Mouse (Mus musculus) heart, embryonic 15.5 days (tissue): ENCODE results near the gene Myadm. TPM values are rescaled to one million over a fixed set of nuclear protein-coding genes. Genes with fewer than 3 reads are reported as not detected.

Experiments used
- ATAC-seq: fragments of 200-750 bp; cut with Nextera tagmentation; replicated peaks from 2 replicates; pipeline ENCODE4 v1.8.0; 2017; ENCODE audit warnings: low read depth, moderate TSS enrichment; ENCODE audit not compliant: insufficient number of reproducible peaks, insufficient read depth, low FRiP score
- H3K27ac ChIP-seq: fragments of 300-500 bp; sonication (generic); 2 replicates; pipeline ENCODE4 v1.5.1; 2015; ENCODE audit warnings: mild to moderate bottlenecking, inconsistent platforms
- H3K27me3 ChIP-seq: fragments of 300-500 bp; sonication (generic); 2 replicates; pipeline ENCODE4 v1.6.1; 2015; ENCODE audit warnings: inconsistent platforms
- H3K36me3 ChIP-seq: fragments of 300-500 bp; sonication (generic); 2 replicates; pipeline ENCODE4 v1.6.1; 2015; ENCODE audit warnings: mild to moderate bottlenecking, inconsistent platforms
- H3K4me1 ChIP-seq: fragments of 300-500 bp; sonication (generic); replicated peaks from 2 replicates; pipeline ENCODE4 v1.6.1; 2015; ENCODE audit warnings: inconsistent platforms
- H3K4me2 ChIP-seq: fragments of 300-500 bp; sonication (generic); 2 replicates; pipeline ENCODE4 v1.6.1; 2015; ENCODE audit warnings: inconsistent platforms, mild to moderate bottlenecking, moderate library complexity
- H3K4me3 ChIP-seq: fragments of 300-500 bp; sonication (generic); 2 replicates; pipeline ENCODE4 v1.5.1; 2015; ENCODE audit warnings: mild to moderate bottlenecking, inconsistent platforms
- H3K9ac ChIP-seq: fragments of 300-500 bp; sonication (generic); 2 replicates; pipeline ENCODE4 v1.6.1; 2015; ENCODE audit warnings: mild to moderate bottlenecking, inconsistent platforms
- H3K9me3 ChIP-seq: fragments of 300-500 bp; sonication (generic); replicated peaks from 2 replicates; pipeline ENCODE4 v1.6.1; 2016; ENCODE audit warnings: inconsistent platforms
- WGBS: fragments of 180-500 bp; shearing (Covaris S2); methylation state at CpG from one replicate; pipeline ENCODE4 v1.1.7; 2015; ENCODE audit warnings: mixed read lengths; 5-methylcytosine and 5-hydroxymethylcytosine counted together
- polyA plus RNA-seq: library from polyadenylated mRNA; unstranded; fragments of >200 nt; fragmentation: Nextera tagmentation; extraction: Ambion mirVana; gene quantifications from 2 replicates; pipeline ENCODE4 v1.2.1, GENCODE M21; 2015

The Myadm gene
- polyA plus RNA-seq, 1 experiment from 2014 or later, result 182 TPM

GRCm38 (mm10) chr7:3343861-3344260 lies 55.0 kb downstream of the Myadm start:
- H3K36me3 ChIP-seq, result no peaks in the 10 kb centered on the region
- no peak for ATAC-seq
- WGBS, result 81% methylated on average over 3 of the region's 3 CpGs

GRCm38 (mm10) chr7:3345301-3345700 lies 56.4 kb downstream of the Myadm start:
- Histone ChIP-seq H3K4me1 (no peaks in the 10 kb centered on the region), H3K4me2 (no peak overlapping the region), H3K36me3 (no peaks in the 10 kb centered on the region), H3K9me3 (no peaks in the 10 kb centered on the region), H3K4me3 (no peak overlapping the region), H3K9ac (no peak overlapping the region), H3K27me3 (no peaks in the 10 kb centered on the region), H3K27ac (no peak overlapping the region)
- whole genome bisulfite sequencing, result 79% methylated on average over 3 of the region's 3 CpGs
- ATAC-seq, result no peak

More at GRCm38 (mm10) chr7:3343861-3344260, 55.0 kb downstream of the Myadm start:
- no peak overlapping the region for H3K4me3 ChIP-seq
- H3K4me1 ChIP-seq, result no peaks in the 10 kb centered on the region
- H3K27me3 ChIP-seq, result no peaks in the 10 kb centered on the region
- no peaks in the 10 kb centered on the region for H3K9me3 ChIP-seq
- no peak overlapping the region for H3K9ac ChIP-seq
- H3K27ac ChIP-seq, result no peak overlapping the region
- H3K4me2 ChIP-seq, result no peak overlapping the region

GRCm38 (mm10) chr7:3347366-3348287 lies 58.7 kb downstream of the Myadm start:
- H3K27me3 ChIP-seq, result no peaks in the 10 kb centered on the region
- no peaks in the 10 kb centered on the region for H3K4me1 ChIP-seq
- no peaks in the 10 kb centered on the region for H3K9me3 ChIP-seq
- no peak overlapping the region for H3K4me2 ChIP-seq
- no peak overlapping the region for H3K9ac ChIP-seq
- H3K36me3 ChIP-seq, result no peaks in the 10 kb centered on the region
- 53% methylated on average over 20 of the region's 20 CpGs for WGBS
- H3K27ac ChIP-seq, result no peak overlapping the region
- no peak overlapping the region for H3K4me3 ChIP-seq
- ATAC-seq, result no peak

- WGBS, result 64% methylated on average over 5 of the region's 5 CpGs
- H3K36me3 ChIP-seq, result no peaks in the 10 kb centered on the region
- H3K4me2 ChIP-seq, result no peak overlapping the region
- ATAC-seq, result no peak
- H3K9ac ChIP-seq, result no peak overlapping the region
- no peak overlapping the region for H3K27ac ChIP-seq
- no peak overlapping the region for H3K4me3 ChIP-seq
- H3K9me3 ChIP-seq, result no peaks in the 10 kb centered on the region
- no peaks in the 10 kb centered on the region for H3K4me1 ChIP-seq
- no peaks in the 10 kb centered on the region for H3K27me3 ChIP-seq
Observed at GRCm38 (mm10) chr7:3348326-3348725, 59.4 kb downstream of the Myadm start.

GRCm38 (mm10) chr7:3349775-3350174 lies 60.9 kb downstream of the Myadm start:
- Histone ChIP-seq H3K4me2 (no peak overlapping the region), H3K27me3 (no peaks in the 10 kb centered on the region), H3K9me3 (no peaks in the 10 kb centered on the region), H3K27ac (no peak overlapping the region), H3K9ac (no peak overlapping the region), H3K36me3 (no peaks in the 10 kb centered on the region), H3K4me1 (no peaks in the 10 kb centered on the region), H3K4me3 (no peak overlapping the region)
- no peak for ATAC-seq
- 85% methylated on average over 9 of the region's 9 CpGs for WGBS

Other genes with a start within 250 kb of the Myadm start
- gene AU018091, start 119.9 kb upstream of the Myadm start, polyA plus RNA-seq, result not detected in 2 replicates
- gene Nlrp12, start 39.3 kb upstream of the Myadm start, polyA plus RNA-seq, result not detected in 2 replicates
- gene Prkcg, start 99 bp downstream of the Myadm start, polyA plus RNA-seq, result 0.25 and 0.30 TPM in 2 replicates
- 0.10 and 0.44 TPM in 2 replicates for gene Cacng7, start 43.9 kb downstream of the Myadm start, polyA plus RNA-seq
- 0.61 and 0.83 TPM in 2 replicates for gene Cacng8, start 101.6 kb downstream of the Myadm start, polyA plus RNA-seq
- gene Cacng6, start 135.1 kb downstream of the Myadm start, polyA plus RNA-seq, result 17.8 and 20.7 TPM in 2 replicates
- gene Tarm1, start 213.5 kb downstream of the Myadm start, polyA plus RNA-seq, result 0.24 TPM in 1 of 2 replicates, not detected in the other